Mouse (Mus musculus): ENCODE data around the gene Mt1.

Mt1 gene

GRCm38 (mm10) chr8:94204043-94204442 is 25.2 kb downstream of the Mt1 start:
- no peak for DNase-seq (ENCODE audit: extremely low spot score, low spot score)

- peak; percentile 81 for DNase-seq (ENCODE audit: extremely low spot score, low spot score)
Measured at GRCm38 (mm10) chr8:94205736-94206135, 26.9 kb downstream of the Mt1 start.

- DNase-seq (ENCODE audit: extremely low spot score, low spot score) = no peak
Measured at GRCm38 (mm10) chr8:94206256-94206655, 27.4 kb downstream of the Mt1 start.

GRCm38 (mm10) chr8:94207491-94207890 is 28.6 kb downstream of the Mt1 start:
- no peak for DNase-seq (ENCODE audit: extremely low spot score, low spot score)

- DNase-seq (ENCODE audit: extremely low spot score, low spot score) = no peak
Measured at GRCm38 (mm10) chr8:94209639-94210038, 30.8 kb downstream of the Mt1 start.

GRCm38 (mm10) chr8:94210225-94210624 is 31.3 kb downstream of the Mt1 start:
- DNase-seq (ENCODE audit: extremely low spot score, low spot score) = no peak

GRCm38 (mm10) chr8:94213819-94214218 is 34.9 kb downstream of the Mt1 start:
- no peak for DNase-seq (ENCODE audit: extremely low spot score, low spot score)

GRCm38 (mm10) chr8:94214252-94215173 is 35.6 kb downstream of the Mt1 start, which contains the start of gene Nup93:
Gene Nup93 (plus strand): TSS chr8:94214564.
- DNase-seq (ENCODE audit: extremely low spot score, low spot score) = peak; percentile 100

- DNase-seq (ENCODE audit: extremely low spot score, low spot score) = no peak
Measured at GRCm38 (mm10) chr8:94227381-94227939, 48.6 kb downstream of the Mt1 start.

All from neural tube, embryonic 10.5 days (tissue).